Mouse (Mus musculus) natural killer cell, adult 2 months (primary cell): ENCODE data around the gene Runx2.

Experiments used
- DNase-seq, 2 experiments: peaks; one replicate each; pipeline ENCODE4 v3.0.0; 2022; ENCODE audit warnings: low spot score in 2 of 2

Runx2 gene

DNA sequence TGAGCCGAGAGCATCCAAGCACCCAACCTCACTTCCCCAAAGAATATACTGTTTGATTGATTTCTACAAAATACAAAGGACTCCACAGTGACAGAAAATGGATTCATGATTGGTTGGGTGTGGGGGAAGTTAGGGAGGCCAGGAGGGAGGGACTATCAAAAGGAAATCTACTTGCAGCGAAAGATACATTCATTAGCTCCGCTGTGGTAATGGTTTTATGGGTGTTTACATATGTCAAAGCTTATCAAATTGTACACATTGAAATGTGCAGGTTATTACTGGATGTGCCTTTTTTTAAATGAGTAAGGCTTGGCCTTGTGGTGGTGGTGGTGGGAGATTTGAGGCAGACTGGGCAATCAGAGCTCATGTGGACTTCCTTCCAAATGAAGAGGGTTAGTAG, 271.9 kb downstream of the Runx2 start:
- DNase-seq = no peak

DNA sequence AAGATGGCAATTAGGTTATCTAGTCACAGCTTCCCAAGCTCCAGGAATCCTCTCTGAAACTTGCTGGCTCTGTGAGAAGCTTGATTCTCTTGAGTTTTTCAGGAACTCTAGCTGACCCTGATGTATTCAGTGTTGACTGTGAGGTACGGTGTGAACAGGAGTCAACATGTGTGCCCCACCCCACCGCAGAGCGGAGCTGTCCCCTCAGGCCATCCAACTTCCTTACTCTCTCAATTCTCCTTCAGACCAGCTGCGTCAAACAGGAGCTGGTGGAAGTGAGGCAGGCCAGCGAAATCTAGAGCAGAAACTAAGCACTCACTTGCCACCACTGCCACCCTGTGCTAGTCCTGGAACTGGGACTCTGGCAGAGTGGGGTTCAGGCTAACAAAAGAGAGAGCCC, 273.9 kb downstream of the Runx2 start:
- DNase-seq = no peak

DNA sequence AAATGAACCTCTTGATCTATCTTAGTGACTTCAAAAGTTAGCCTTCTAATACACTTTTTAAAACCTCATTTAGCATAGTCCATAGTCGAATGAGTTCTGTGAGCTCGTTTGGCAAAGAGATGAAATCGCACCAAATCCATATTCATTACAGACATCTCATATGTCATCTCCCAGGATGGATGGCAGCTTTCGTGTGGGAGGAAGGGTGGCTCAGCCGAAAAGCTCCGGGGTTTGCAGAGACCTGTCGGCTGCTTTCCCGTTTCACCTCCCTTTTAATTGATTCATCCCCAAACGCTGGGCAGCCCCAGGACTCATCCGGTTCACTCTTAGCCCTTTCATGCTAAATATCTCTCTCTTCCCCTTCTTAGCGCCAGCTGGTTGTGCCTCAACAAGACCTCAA, 275.7 kb downstream of the Runx2 start:
- no peak for DNase-seq

DNA sequence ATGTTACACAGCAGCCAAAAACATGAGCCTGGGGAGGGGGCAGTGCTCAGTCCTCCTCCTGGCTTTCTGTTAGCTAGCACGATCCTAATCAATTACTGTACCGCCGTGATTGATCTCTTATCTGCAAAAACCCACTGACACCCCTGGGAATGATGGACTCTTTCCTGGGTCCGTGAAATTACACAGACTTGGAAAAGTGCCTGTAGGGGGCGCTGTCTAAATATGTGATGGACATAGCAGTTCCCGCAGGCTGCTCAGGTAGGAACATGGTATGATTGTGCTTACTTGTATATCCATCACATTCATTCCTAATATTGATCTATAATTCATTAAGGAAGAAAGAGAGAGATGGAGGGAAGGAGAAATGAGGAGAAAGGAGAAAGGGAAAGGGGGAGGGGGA, 284.6 kb downstream of the Runx2 start:
- peak; percentile 30 to 31 for DNase-seq

DNA sequence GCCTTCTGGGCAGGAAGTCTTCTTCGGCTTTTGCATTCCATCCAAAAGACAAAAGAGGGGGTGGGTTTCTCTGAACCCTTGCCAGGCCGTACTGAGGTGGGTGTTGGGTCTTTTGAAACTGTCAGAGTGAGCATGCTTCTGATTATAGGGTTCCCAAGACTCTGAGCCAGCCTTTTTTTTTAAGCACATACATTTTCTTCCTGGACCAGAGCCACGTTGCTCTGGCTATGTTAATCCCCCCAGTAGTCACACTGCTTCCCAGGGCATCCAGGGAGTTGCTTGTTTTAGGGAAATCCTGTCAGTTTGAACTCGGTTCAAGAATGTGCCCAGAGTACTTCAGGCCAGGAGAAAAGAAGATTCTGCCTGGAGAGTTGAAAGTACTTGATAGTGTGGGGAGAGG, 286.0 kb downstream of the Runx2 start:
- DNase-seq = no peak

DNA sequence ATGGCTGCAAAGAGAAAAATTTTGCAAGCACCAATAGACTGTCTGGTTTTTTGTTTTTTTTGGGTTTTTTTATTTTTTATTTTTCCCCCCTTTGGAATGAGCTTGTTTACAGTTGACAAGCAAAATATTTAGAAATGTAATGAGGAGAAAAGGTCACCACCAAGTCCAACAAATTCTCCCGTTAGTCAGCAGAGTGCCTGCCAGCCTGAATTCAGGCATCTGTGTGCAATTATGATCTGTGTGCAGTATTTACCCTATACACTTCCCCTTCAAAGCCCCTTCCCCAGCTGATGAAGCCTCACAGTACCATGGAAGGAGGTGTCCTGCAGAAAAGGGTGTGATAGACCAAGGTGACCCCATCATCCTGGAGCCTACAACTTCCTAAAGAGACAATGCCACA, 290.5 kb downstream of the Runx2 start:
- no peak for DNase-seq

DNA sequence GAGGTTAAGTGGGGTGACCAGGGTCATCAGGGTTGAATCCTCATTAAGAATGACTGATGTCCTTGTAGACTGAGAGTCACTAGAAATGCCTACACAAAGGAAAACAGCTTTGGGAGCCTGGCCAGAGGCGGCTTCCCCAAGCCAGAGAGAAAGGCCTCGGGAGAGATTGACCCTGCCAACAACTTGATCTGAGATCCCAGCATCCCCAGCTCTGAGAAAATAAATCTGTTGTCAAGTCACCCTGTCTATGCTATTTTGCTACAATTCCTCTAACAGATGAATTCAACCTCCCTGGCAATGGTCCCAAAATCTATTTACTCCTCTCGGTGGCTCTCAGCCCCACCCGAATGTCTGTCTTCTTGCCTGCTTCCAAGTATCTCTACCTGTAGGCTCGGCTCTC, 291.7 kb downstream of the Runx2 start:
- DNase-seq = no peak

DNA sequence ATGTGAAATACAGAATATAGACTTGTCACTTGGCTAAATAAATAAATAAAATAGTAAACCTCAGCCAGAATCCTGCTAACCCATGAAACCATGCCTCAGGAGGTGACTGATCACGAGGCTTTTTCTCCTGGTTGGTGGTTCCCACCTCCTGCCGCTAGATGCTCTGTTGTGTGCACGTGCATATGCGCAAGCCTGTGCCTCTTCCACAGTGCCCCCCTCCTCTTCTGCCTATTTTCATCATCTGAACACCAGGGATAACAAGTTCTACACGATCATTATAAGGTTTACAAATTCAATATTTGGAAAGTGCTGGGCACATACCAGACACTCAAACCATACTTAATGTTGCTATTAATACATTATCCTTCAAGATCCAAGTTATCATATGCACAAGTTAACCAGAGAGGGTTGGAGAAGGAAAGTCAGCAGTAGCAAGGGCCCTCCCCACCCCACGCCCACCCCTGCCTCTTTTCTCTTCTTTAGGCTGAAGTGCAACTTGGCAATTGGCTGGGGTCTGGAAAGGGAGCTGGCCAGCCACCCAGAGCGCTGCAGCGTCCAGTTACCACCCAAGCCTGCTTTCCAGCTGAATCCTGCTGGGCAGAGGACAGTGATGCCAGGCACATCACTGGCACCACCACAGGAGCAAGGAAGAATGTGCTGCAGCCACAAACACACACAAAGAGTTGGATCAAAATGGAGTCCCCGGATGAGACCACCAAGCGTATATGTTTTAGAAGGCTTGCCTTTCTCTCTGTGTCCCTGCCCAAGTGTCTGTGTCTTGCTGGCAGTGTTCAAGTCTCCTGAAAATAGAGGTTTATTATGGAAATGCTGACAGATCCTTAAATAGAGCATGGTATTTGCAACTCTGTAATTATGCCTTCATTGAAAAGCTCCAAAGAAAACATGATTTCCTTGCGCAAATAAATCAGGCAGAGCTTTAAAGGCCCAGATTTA, 294.2 kb downstream of the Runx2 start:
- no peak for DNase-seq

DNA sequence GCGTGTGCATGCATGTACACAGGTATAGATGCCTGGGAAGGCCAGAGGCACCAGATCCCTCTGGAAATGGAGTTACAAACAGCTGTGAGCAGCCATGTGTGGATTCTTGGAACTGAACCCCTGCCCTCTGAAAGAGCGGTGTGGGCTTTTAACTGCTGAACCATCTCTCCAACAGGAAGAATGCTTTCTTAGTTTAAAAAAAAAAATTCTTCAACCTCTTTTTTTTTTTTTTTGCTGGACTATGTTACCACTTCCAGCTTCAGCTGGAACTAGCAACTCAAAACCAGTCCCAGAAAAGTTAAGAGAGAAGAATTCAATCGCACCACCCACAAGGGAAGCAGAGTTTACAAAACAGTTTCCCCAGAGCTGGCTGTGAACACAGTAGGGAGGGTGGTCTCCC, 295.2 kb downstream of the Runx2 start:
- DNase-seq = no peak

DNA sequence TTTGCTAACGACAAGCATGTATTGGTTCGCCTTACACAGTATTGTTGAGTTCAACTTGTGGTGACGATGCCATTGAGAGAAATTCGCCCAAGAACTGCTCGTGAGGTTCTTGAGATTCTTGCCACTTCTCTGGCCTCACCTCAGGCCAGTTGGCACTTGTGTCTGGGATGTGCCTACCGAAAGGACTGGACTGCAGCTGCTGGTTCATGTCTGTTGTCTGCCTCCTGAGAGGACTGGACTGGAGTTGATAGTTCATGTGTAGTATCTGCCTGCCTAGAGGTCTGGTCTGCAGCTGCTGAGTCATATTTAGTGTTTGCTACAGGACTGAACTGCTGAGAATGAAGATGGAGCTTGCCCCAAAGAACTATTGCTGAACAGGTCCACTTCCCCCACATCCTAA, 296.4 kb downstream of the Runx2 start:
- no peak for DNase-seq

DNA sequence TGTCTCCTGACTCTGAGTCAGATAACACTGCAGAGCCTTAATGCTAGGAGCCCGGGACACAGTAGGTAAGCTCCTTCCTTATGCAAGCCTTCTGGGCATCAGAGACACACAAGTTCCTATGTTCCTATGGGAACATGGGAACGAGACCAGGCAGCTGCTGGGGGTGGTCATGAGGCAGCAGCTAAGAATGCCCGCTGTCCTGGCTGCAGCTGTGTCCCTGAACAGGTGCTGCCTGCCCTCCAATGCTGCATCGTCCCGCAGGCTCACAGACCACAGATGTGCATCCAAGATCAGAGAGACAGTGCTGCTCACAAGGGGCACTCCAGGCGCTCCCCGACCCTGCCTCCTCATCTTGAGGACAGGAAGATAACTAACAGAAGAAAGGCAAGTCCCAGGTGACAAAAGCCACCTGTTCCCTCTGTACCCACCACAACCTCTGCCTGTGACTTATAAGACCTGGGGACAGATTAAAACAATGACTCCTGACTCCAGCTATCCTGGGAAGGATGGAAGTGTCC, 306.3 kb downstream of the Runx2 start:
- no peak for DNase-seq

DNA sequence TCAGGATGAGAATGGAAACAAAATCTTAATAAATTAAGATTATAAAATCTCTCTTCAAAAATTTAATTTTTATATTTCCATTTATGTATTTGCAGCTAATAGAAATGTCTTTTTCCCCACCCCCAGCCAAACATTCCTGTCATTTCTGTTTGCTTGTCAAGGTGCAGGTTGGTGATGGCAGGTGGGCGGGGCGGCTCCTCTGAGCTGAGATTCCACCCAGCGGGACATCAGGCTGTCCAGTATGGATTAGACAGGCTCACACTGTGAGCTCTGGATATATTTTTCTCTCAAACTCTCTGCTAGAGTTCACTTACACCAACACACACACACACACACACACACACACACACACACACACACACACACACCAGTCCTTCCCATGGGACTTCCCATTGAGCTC, 306.9 kb downstream of the Runx2 start:
- DNase-seq = no peak

DNA sequence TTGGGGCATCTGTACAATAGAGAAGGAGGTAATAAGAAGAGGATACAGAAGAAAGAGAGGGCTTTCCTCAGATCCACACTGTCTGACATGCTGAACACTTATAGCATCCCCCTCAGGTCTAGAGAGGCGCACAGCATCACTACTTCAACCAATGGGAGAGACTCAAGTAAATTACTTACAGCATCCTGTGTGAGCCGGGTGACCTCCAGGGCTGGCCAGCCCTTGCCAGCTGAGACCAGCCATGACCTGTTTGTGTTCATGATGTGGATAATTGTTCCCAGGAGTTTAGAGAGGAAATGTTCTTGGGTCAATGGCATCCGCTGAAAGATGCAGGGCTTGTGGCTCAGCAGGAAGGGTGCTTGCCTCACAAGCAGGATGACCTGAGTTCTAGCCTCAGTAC, 308.1 kb downstream of the Runx2 start:
- DNase-seq = no peak

DNA sequence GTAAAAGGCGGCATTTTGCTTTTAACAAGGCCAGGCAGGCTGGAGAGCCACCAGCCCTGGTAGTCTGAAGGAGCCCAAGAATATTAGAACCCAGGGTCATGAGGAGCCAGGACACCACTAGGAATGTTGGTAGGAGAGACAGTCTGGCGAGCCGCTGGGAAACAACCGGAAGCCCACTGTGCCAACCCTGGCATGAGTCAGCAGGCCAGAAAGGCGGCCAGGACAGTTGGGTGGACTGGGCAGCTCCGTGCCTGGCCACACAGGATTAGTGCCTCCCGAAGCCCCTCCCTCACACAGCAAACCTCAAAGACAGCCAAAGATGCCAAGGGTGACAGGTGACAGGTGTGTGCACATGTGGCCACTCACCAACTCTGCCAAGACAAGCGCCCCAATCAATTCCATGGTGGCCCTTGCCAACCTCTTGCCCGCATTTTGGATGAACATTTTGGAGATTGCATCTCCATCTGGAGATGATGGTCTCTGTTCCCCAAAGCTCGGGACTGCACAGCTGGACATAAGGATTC, 309.7 kb downstream of the Runx2 start:
- DNase-seq = no peak

DNA sequence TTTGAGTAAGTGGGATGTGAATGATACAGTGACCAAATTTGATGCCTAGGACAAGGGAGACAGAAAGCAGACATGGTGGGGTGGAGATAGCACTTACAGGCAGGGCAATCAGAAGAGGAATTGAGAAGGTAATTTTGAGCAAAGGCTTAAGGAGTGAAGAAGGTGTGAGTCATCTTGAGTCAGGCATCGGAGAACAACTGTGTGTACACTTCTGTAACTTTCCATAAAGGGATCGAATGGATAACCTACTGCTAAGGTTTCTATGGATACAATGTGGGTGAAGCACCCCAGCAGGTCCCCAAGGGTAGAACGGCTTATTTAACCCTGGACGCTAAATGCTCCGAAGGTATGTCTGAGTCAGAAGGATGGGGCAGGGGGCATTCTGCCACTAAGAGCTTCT, 312.4 kb downstream of the Runx2 start:
- DNase-seq = no peak

DNA sequence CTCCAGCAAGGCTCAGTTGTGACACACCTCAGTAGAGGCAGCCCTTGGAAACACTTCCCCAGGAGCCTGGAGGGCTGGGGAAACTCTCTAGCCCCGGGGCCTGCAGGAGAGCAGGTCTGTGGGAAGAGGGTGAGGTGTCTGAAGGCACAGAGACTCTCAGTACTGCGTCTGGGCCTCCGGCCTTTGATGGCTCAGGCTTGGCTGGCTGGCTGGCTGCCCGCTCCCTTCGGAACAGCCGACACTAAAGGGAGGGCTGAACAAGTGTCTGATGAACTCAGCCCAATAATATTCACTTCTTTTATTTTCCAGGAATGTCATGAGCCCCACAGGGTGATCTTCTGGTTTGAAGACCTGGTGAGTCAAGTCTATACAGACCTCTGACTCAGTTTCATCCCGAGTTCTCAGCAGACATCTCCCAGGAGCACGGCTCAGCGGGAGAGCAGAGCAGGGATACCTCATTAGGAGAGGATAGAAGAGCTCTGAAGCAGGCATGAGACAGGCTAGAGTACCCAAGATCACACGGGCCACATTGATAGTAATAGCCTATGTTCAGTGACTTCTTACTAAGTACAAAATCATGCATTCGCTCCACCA, 314.2 kb downstream of the Runx2 start:
- DNase-seq = no peak

DNA sequence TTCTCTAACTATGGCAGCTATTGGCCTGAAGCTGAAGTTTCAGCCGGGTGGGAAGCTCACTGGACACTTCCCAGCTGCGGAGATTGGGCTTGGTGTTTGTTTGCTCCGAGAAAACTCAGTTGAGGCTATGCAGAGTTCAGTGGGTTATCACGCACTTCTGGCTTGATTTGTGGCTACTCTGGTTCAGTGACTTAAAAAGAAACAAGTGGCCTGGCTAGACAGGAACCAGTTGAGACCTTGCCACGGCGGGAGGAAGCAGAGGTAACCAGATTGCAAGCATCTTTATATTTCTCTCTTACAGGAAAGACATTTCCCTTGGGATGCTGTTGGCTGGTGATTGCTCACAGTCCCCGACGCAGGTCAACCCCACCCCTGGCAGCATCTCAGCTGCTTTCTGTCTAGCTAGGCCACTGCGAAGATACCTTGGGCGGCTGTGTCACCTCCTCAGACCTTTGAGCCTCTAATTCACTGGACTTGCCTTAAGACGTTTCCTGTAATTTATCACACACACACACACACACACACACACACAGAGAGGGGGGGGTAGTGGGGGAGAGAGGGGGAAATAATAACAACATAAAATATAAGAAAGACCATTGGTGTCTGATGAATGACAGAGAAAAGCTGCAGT, 324.3 kb downstream of the Runx2 start:
- no peak for DNase-seq

DNA sequence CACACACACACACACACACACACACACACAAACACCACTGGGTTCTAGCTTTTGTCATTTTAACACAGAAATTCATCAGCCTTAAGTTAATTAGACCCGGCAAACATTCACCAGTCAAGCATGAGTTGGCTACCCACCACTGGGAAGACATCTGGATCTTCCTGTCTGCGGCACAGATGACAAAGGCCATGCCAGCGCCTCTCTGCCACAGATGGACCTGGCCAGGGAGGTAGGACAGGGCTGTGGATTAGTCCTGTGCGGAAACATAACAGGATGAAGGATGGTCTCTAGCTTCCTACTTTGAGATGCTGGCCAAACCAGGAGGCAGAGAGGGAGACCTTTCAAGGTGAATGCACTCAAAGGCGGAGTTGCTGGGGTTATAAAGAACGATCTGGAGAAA, 325.3 kb downstream of the Runx2 start:
- no peak for DNase-seq

DNA sequence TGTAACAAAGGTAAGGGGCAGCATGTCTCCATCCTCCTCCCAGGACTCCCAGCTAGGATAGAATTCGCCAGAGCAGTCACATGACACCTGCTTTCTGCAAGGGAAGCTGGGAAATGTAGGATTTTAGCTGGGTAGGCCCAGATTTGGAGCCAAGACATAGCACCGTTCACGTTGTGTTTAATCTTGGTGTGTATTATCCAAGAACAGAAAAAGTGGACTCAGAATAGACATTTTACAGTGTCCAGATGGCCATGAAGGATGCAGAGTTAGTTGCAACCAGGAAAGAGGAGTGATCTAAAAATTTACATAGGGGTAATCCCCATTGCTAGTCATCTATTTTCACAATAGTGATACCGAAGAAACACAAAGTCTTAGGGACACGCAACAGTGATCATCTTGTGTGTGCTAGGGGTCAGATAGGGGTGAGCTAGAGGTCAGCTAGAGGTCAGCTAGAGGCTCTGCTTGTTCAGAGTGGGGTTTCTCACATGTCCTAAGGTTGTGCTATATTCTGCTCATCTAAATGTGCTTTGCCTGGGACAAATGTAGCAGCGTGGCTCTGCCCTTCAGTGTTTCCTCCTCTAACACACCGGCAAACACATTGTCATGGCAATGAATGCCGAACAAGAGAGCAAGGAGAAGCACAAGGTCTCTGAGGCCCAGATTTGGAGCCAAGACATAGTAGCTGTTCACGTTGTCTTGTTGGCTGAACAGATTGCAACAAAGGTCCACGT, 326.9 kb downstream of the Runx2 start:
- DNase-seq = no peak

DNA sequence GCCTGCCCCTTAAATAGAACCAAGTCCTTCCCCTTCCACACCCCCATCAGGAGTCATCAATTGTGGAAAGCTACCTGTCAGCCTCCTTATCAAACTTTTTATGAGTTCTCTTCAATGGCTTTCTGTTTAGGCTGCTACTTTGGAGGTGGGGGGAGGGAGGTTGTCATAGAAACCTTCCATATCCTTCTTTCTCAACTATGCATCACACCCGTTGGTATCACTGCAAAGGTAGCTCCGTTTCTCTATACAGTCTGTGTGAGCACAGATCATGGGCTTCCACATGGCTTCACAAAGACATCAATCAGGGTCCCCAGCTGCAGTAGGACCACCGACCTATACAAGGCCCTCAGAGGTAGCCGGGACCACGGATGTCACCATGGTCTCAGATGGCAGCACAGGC, 329.3 kb downstream of the Runx2 start:
- DNase-seq = no peak

DNA sequence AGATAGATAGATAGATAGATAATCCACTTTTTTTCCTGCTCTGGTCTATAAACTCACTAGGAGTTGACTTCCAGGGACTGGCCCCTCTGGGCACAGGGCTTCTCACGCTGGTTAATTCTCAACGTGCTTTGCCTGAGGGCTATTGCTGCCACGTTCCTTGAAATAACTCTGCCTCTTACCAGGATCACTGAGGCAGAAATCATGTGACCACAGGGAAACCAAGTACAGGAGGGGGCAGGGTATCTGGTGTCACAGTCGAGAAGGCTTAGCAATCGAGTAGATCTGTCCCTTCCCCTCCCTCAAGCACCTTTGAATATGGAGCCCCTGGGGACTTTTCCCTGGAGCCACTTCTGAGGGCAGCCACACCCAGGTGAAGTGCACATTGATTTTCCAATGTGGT, 334.7 kb downstream of the Runx2 start:
- DNase-seq = no peak

DNA sequence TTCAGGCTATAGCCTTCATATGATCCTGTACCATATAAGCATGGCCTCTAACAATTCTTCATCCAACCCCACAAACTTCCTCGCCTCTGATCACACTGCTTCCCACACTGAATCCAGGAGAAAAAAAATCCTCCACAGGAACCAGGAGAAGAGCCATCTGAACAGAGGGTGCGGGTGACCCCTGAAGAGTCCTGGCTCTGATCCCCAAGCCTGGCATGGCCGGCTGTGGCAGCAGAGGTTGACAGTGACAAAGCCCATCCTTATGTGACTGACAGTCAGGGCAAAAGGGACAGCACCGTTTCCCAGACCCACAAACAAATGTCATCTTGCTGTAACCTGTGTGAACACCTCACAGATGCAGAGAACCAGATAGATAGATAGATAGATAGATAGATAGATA, 335.1 kb downstream of the Runx2 start:
- no peak for DNase-seq
